Mouse (Mus musculus): ENCODE measurements around the gene Hist1h3e.

DNA sequence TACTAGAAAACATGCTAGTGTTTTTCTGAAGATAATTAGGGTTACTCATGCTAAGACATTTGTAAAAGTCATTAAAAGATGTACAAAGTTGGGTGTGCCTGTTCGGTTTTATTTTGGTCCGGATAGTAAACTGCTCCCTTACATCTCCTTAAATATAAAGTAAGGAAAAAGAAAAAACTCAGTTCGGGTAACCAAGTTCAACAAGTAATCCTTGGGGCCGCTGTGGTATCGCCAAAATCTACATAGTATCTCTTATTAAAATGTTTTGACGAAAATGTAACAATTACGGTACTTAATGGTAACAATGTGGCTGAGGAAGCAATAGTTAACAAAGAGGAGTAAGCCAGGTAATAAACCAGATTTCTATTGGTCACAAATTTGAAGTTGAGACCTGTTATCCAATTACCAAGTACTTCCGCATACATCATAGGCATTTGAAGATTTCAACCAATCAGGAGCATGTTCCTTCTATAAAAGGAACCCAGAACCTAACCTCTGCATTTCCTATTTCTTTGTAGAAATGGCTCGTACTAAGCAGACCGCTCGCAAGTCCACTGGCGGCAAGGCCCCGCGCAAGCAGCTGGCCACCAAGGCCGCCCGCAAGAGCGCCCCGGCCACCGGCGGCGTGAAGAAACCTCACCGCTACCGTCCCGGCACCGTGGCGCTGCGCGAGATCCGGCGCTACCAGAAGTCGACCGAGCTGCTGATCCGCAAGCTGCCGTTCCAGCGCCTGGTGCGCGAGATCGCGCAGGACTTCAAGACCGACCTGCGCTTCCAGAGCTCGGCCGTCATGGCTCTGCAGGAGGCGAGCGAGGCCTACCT, 18.0 kb downstream of the Hist1h3e start, which contains the start of gene Hist1h3f:
- TF ChIP-seq CTCF (IDR thresholded peaks at IDR 0.05; ENCODE audit: borderline replicate concordance, insufficient read depth, low read depth, low read length) (no peak), POLR2A (IDR thresholded peaks at IDR 0.05; ENCODE audit: borderline replicate concordance, insufficient read depth, low read length) (peak; percentile 84; the same call in 1 of the 2 replicates)
